Mouse (Mus musculus) embryonic fibroblast, embryonic 13.5 days (primary cell): ENCODE measurements around the gene Trpm2. TPM values are rescaled to one million over a fixed set of nuclear protein-coding genes. Genes with fewer than 3 reads are reported as not detected.
"Not testable (repeated sequence)": the region's sequence is repeated elsewhere in the genome, so short reads cannot be mapped to it uniquely, and the experiment has no call there.

ENCODE experiments used
- H3K27ac ChIP-seq: 2 replicates; pipeline ENCODE4 v1.5.1; 2012; ENCODE audit warnings: low read length, control low read depth, inconsistent platforms; ENCODE audit not compliant: insufficient read depth
- H3K4me1 ChIP-seq: 2 replicates; pipeline ENCODE4 v1.6.1; 2011; ENCODE audit warnings: low read length; ENCODE audit not compliant: control insufficient read depth, insufficient read depth
- H3K4me3 ChIP-seq: 2 replicates; pipeline ENCODE4 v1.5.1; 2011; ENCODE audit warnings: mild to moderate bottlenecking, control low read depth, low read length; ENCODE audit not compliant: insufficient read depth
- CTCF ChIP-seq: IDR thresholded peaks from 2 replicates; pipeline ENCODE4 v1.5.1; 2011; ENCODE audit warnings: mild to moderate bottlenecking, control low read depth, low read length, moderate library complexity, borderline replicate concordance; ENCODE audit not compliant: insufficient read depth
- POLR2A ChIP-seq: IDR thresholded peaks from 2 replicates; pipeline ENCODE4 v1.6.1; 2011; ENCODE audit warnings: low read depth, mild to moderate bottlenecking, control low read depth, low read length, moderate library complexity
- polyA plus RNA-seq: library from polyadenylated mRNA; stranded (reverse); fragments of >200 nt; gene quantifications from 2 replicates; pipeline ENCODE4 v1.2.4, GENCODE M21; 2011; ENCODE audit warnings: low read depth; ENCODE audit not compliant: missing spikeins, insufficient read length

Gene Trpm2
- not detected in 2 replicates for polyA plus RNA-seq

GRCm38 (mm10) chr10:77970481-77970880 is at the start of gene Trpm2:
Gene Trpm2, minus strand, starts transcription at chr10:77970563.
- Histone ChIP-seq H3K4me3 (no peak within 1 kb of the TSS), H3K4me1 (0 out of 2 replicates have a peak, but pooled peaks cover 3% of the 10 kb centered on the region), H3K27ac (no peak within 1 kb of the TSS)
- TF ChIP-seq CTCF (no peak), POLR2A (no peak)

GRCm38 (mm10) chr10:78019984-78020383 is 49.6 kb upstream of the Trpm2 start:
- H3K27ac ChIP-seq, H3K4me1 ChIP-seq, H3K4me3 ChIP-seq: not testable (repeated sequence)

- no peak overlapping the region for H3K27ac ChIP-seq
- TF ChIP-seq CTCF (no peak), POLR2A (no peak)
- H3K4me1 ChIP-seq = no peaks in the 10 kb centered on the region
- H3K4me3 ChIP-seq = no peak overlapping the region
These were observed 48.9 kb upstream of the Trpm2 start for GRCm38 (mm10) chr10:78019291-78019690.

- no peak overlapping the region for H3K4me3 ChIP-seq
- H3K27ac ChIP-seq = no peak overlapping the region
- H3K4me1 ChIP-seq = no peaks in the 10 kb centered on the region
- TF ChIP-seq POLR2A = no peak
- peak; percentile 95 for TF ChIP-seq CTCF
These were observed 48.4 kb upstream of the Trpm2 start for GRCm38 (mm10) chr10:78018797-78019203.

GRCm38 (mm10) chr10:78016366-78016765 is 46.0 kb upstream of the Trpm2 start:
- Histone ChIP-seq H3K4me1 (no peaks in the 10 kb centered on the region), H3K4me3 (no peak overlapping the region), H3K27ac (no peak overlapping the region)
- TF ChIP-seq CTCF = no peak
- TF ChIP-seq POLR2A = no peak

- no peak overlapping the region for H3K4me3 ChIP-seq
- no peaks in the 10 kb centered on the region for H3K4me1 ChIP-seq
- no peak overlapping the region for H3K27ac ChIP-seq
- no peak for TF ChIP-seq POLR2A
- no peak for TF ChIP-seq CTCF
These were observed 45.1 kb upstream of the Trpm2 start for GRCm38 (mm10) chr10:78015489-78015888.

- no peak for TF ChIP-seq CTCF
- TF ChIP-seq POLR2A = no peak
- no peaks in the 10 kb centered on the region for H3K4me1 ChIP-seq
These were observed 42.5 kb upstream of the Trpm2 start for GRCm38 (mm10) chr10:78012661-78013495.

GRCm38 (mm10) chr10:78011116-78011515 is 40.8 kb upstream of the Trpm2 start:
- not testable (repeated sequence) for H3K4me3 ChIP-seq, H3K27ac ChIP-seq, H3K4me1 ChIP-seq

More at GRCm38 (mm10) chr10:78012661-78013495, 42.5 kb upstream of the Trpm2 start:
- H3K4me3 ChIP-seq = no peak overlapping the region
- no peak overlapping the region for H3K27ac ChIP-seq

GRCm38 (mm10) chr10:78010335-78010734 is 40.0 kb upstream of the Trpm2 start:
- Histone ChIP-seq H3K4me1 (peaks cover 2% of the 10 kb centered on the region; the same call in 1 of the 2 replicates), H3K27ac (no peak overlapping the region), H3K4me3 (peak overlapping the region; percentile 5; the same call in 1 of the 2 replicates)
- TF ChIP-seq POLR2A (no peak), CTCF (no peak)

GRCm38 (mm10) chr10:78009945-78010293 is 39.6 kb upstream of the Trpm2 start, which contains the start of gene Pfkl:
Gene Pfkl, minus strand, starts transcription at chr10:78010083.
- H3K4me1 ChIP-seq = peaks cover 2% of the 10 kb centered on the region; the same call in 1 of the 2 replicates
- H3K27ac ChIP-seq = peak within 1 kb of the TSS; percentile 92
- TF ChIP-seq POLR2A (no peak), CTCF (no peak)
- peak within 1 kb of the TSS; percentile 79 for H3K4me3 ChIP-seq
